Mouse (Mus musculus): ENCODE results near the gene Sympk.

- TF ChIP-seq CTCF (IDR thresholded peaks at IDR 0.05; ENCODE audit: low read depth) = no peak
- TF ChIP-seq EP300 (IDR thresholded peaks at IDR 0.05; ENCODE audit: low read depth) = no peak
Observed at GRCm38 (mm10) chr7:19054777-19055076, 30.6 kb downstream of the Sympk start.

All from heart, postnatal 0 days (tissue).